Mouse (Mus musculus): ENCODE data around the gene Tcf25. TPM values are rescaled to one million over a fixed set of nuclear protein-coding genes. Genes with fewer than 3 reads are reported as not detected.

Tcf25 gene
- 100 to 1,000 TPM; 490 to 516 TPM for total RNA-seq (2021)
- long read RNA-seq, experiment 1, full-length matches to known transcripts: 406 of 485 reads
- long read RNA-seq, experiment 1, partial matches to known transcripts: 44 of 485 reads
- long read RNA-seq, experiment 1, other reads (novel, unspliced or antisense): 35 of 485 reads
- long read RNA-seq, experiment 2, full-length matches to known transcripts: 454 of 557 reads
- long read RNA-seq, experiment 2, partial matches to known transcripts: 55 of 557 reads
- long read RNA-seq, experiment 2, other reads (novel, unspliced or antisense): 48 of 557 reads

GRCm38 (mm10) chr8:123373403-123374238 is at the start of gene Tcf25:
Tcf25 (plus strand) TSS chr8:123373753.
- peak; percentile 96 for DNase-seq (ENCODE audit: low spot score in 2 of 2)

- DNase-seq (ENCODE audit: low spot score in 2 of 2): no peak
Measured at GRCm38 (mm10) chr8:123328552-123328951, 45.0 kb upstream of the Tcf25 start.

GRCm38 (mm10) chr8:123329350-123329749 is 44.2 kb upstream of the Tcf25 start:
- DNase-seq (ENCODE audit: low spot score in 2 of 2): no peak

- no peak for DNase-seq (ENCODE audit: low spot score in 2 of 2)
Measured at GRCm38 (mm10) chr8:123329961-123330360, 43.6 kb upstream of the Tcf25 start.

GRCm38 (mm10) chr8:123330701-123331100 is 42.9 kb upstream of the Tcf25 start:
- DNase-seq (ENCODE audit: low spot score in 2 of 2): no peak

GRCm38 (mm10) chr8:123331301-123331700 is 42.3 kb upstream of the Tcf25 start:
- DNase-seq (ENCODE audit: low spot score in 2 of 2): no peak

GRCm38 (mm10) chr8:123331810-123332209 is 41.7 kb upstream of the Tcf25 start:
- DNase-seq (ENCODE audit: low spot score in 2 of 2): no peak

GRCm38 (mm10) chr8:123332262-123333090 is 41.1 kb upstream of the Tcf25 start, which contains the start of gene Spire2:
Spire2 (plus strand) TSS chr8:123332713.
- peak; percentile 49 to 68 for DNase-seq (ENCODE audit: low spot score in 2 of 2)

- DNase-seq (ENCODE audit: low spot score in 2 of 2): peak in 1 of 2 experiments; percentile 20
Measured at GRCm38 (mm10) chr8:123333091-123333587, 40.4 kb upstream of the Tcf25 start.

- DNase-seq (ENCODE audit: low spot score in 2 of 2): peak; percentile 28 to 47
Measured at GRCm38 (mm10) chr8:123333864-123334263, 39.7 kb upstream of the Tcf25 start.

- DNase-seq (ENCODE audit: low spot score in 2 of 2): no peak
Measured at GRCm38 (mm10) chr8:123334467-123334866, 39.1 kb upstream of the Tcf25 start.

- DNase-seq (ENCODE audit: low spot score in 2 of 2): no peak
Measured at GRCm38 (mm10) chr8:123337475-123337874, 36.1 kb upstream of the Tcf25 start.

- DNase-seq (ENCODE audit: low spot score in 2 of 2): no peak
Measured at GRCm38 (mm10) chr8:123340071-123340470, 33.5 kb upstream of the Tcf25 start.

- no peak for DNase-seq (ENCODE audit: low spot score in 2 of 2)
Measured at GRCm38 (mm10) chr8:123341040-123342015, 32.2 kb upstream of the Tcf25 start.

- no peak for DNase-seq (ENCODE audit: low spot score in 2 of 2)
Measured at GRCm38 (mm10) chr8:123342253-123342652, 31.3 kb upstream of the Tcf25 start.

- no peak for DNase-seq (ENCODE audit: low spot score in 2 of 2)
Measured at GRCm38 (mm10) chr8:123342911-123343310, 30.6 kb upstream of the Tcf25 start.

GRCm38 (mm10) chr8:123343422-123343821 is 30.1 kb upstream of the Tcf25 start:
- no peak for DNase-seq (ENCODE audit: low spot score in 2 of 2)

GRCm38 (mm10) chr8:123345135-123345534 is 28.4 kb upstream of the Tcf25 start:
- DNase-seq (ENCODE audit: low spot score in 2 of 2): no peak

- no peak for DNase-seq (ENCODE audit: low spot score in 2 of 2)
Measured at GRCm38 (mm10) chr8:123345856-123346255, 27.7 kb upstream of the Tcf25 start.

- DNase-seq (ENCODE audit: low spot score in 2 of 2): no peak
Measured at GRCm38 (mm10) chr8:123347293-123347692, 26.3 kb upstream of the Tcf25 start.
